Mouse (Mus musculus): ENCODE data around the gene Tmem164. TPM values are rescaled to one million over a fixed set of nuclear protein-coding genes. Genes with fewer than 3 reads are reported as not detected.

The Tmem164 gene
- polyA plus RNA-seq, 1 experiment from 2014 or later, result 70.5 TPM

GRCm38 (mm10) chrX:142718759-142719158, 37.6 kb downstream of the Tmem164 start:
- Histone ChIP-seq H3K9ac (replicated peaks) (no peak overlapping the region), H3K4me3 (replicated peaks) (no peak overlapping the region), H3K4me2 (no peak overlapping the region), H3K27me3 (peaks cover 19% of the 10 kb centered on the region), H3K4me1 (replicated peaks) (no peaks in the 10 kb centered on the region), H3K27ac (no peak overlapping the region), H3K36me3 (no peaks in the 10 kb centered on the region; the same call in 1 of the 2 replicates), H3K9me3 (no peaks in the 10 kb centered on the region)
- no peak for ATAC-seq (ENCODE audit: insufficient number of reproducible peaks, insufficient read depth, low FRiP score, low TSS enrichment, low read depth)
- 83% methylated on average over 4 of the region's 4 CpGs for WGBS

GRCm38 (mm10) chrX:142721897-142722296, 40.7 kb downstream of the Tmem164 start:
- H3K9me3 ChIP-seq, result no peaks in the 10 kb centered on the region
- no peak for ATAC-seq (ENCODE audit: insufficient number of reproducible peaks, insufficient read depth, low FRiP score, low TSS enrichment, low read depth)
- no peaks in the 10 kb centered on the region for H3K4me1 ChIP-seq (replicated peaks)
- no peak overlapping the region for H3K4me3 ChIP-seq (replicated peaks)
- WGBS, result 95% methylated on average over 3 of the region's 3 CpGs
- H3K27me3 ChIP-seq, result peaks cover 22% of the 10 kb centered on the region
- no peaks in the 10 kb centered on the region; the same call in 1 of the 2 replicates for H3K36me3 ChIP-seq
- no peak overlapping the region for H3K4me2 ChIP-seq
- no peak overlapping the region for H3K9ac ChIP-seq (replicated peaks)
- no peak overlapping the region for H3K27ac ChIP-seq

- Histone ChIP-seq H3K36me3 (no peaks in the 10 kb centered on the region; the same call in 1 of the 2 replicates), H3K9ac (replicated peaks) (no peak overlapping the region), H3K4me2 (no peak overlapping the region), H3K9me3 (no peaks in the 10 kb centered on the region), H3K4me3 (replicated peaks) (no peak overlapping the region), H3K27me3 (peaks cover 25% of the 10 kb centered on the region; the same call in 1 of the 2 replicates), H3K27ac (no peak overlapping the region), H3K4me1 (replicated peaks) (no peaks in the 10 kb centered on the region)
- 87% methylated on average over 2 of the region's 2 CpGs for WGBS
- no peak for ATAC-seq (ENCODE audit: insufficient number of reproducible peaks, insufficient read depth, low FRiP score, low TSS enrichment, low read depth)
These were observed 43.0 kb downstream of the Tmem164 start for GRCm38 (mm10) chrX:142724203-142724602.

GRCm38 (mm10) chrX:142725571-142725970, 44.4 kb downstream of the Tmem164 start:
- H3K4me1 ChIP-seq (replicated peaks), result no peaks in the 10 kb centered on the region
- H3K4me3 ChIP-seq (replicated peaks), result no peak overlapping the region
- 94% methylated on average over 2 of the region's 2 CpGs for WGBS
- no peaks in the 10 kb centered on the region for H3K9me3 ChIP-seq
- ATAC-seq (ENCODE audit: insufficient number of reproducible peaks, insufficient read depth, low FRiP score, low TSS enrichment, low read depth), result no peak
- H3K27me3 ChIP-seq, result peaks cover 23% of the 10 kb centered on the region; the same call in 1 of the 2 replicates
- H3K36me3 ChIP-seq, result no peaks in the 10 kb centered on the region
- H3K27ac ChIP-seq, result no peak overlapping the region
- no peak overlapping the region for H3K9ac ChIP-seq (replicated peaks)
- H3K4me2 ChIP-seq, result no peak overlapping the region

- H3K9me3 ChIP-seq, result no peaks in the 10 kb centered on the region
- no peaks in the 10 kb centered on the region for H3K36me3 ChIP-seq
- no peak overlapping the region for H3K4me3 ChIP-seq (replicated peaks)
- no peak overlapping the region for H3K27ac ChIP-seq
- H3K4me2 ChIP-seq, result no peak overlapping the region
- no peak overlapping the region for H3K9ac ChIP-seq (replicated peaks)
- 74% methylated on average over 2 of the region's 2 CpGs for WGBS
- ATAC-seq (ENCODE audit: insufficient number of reproducible peaks, insufficient read depth, low FRiP score, low TSS enrichment, low read depth), result no peak
- no peaks in the 10 kb centered on the region for H3K4me1 ChIP-seq (replicated peaks)
- H3K27me3 ChIP-seq, result peaks cover 29% of the 10 kb centered on the region
These were observed 45.1 kb downstream of the Tmem164 start for GRCm38 (mm10) chrX:142726311-142726710.

- H3K36me3 ChIP-seq, result no peaks in the 10 kb centered on the region
- no peak overlapping the region for H3K9ac ChIP-seq (replicated peaks)
- no peak overlapping the region for H3K27ac ChIP-seq
- H3K4me2 ChIP-seq, result no peak overlapping the region
- ATAC-seq (ENCODE audit: insufficient number of reproducible peaks, insufficient read depth, low FRiP score, low TSS enrichment, low read depth), result no peak
- H3K9me3 ChIP-seq, result no peaks in the 10 kb centered on the region
- peaks cover 29% of the 10 kb centered on the region for H3K27me3 ChIP-seq
- WGBS, result 74% methylated on average over 6 of the region's 6 CpGs
- H3K4me1 ChIP-seq (replicated peaks), result no peaks in the 10 kb centered on the region
- no peak overlapping the region for H3K4me3 ChIP-seq (replicated peaks)
These were observed 46.6 kb downstream of the Tmem164 start for GRCm38 (mm10) chrX:142727847-142728246.

- H3K4me1 ChIP-seq (replicated peaks), result no peaks in the 10 kb centered on the region
- no peaks in the 10 kb centered on the region for H3K9me3 ChIP-seq
- no peak overlapping the region for H3K9ac ChIP-seq (replicated peaks)
- H3K4me2 ChIP-seq, result no peak overlapping the region
- 81% methylated on average over 1 of the region's 1 CpGs for WGBS
- no peak overlapping the region for H3K27ac ChIP-seq
- no peak overlapping the region for H3K4me3 ChIP-seq (replicated peaks)
- no peaks in the 10 kb centered on the region for H3K36me3 ChIP-seq
- no peak for ATAC-seq (ENCODE audit: insufficient number of reproducible peaks, insufficient read depth, low FRiP score, low TSS enrichment, low read depth)
- peaks cover 29% of the 10 kb centered on the region for H3K27me3 ChIP-seq
These were observed 47.8 kb downstream of the Tmem164 start for GRCm38 (mm10) chrX:142729040-142729439.

GRCm38 (mm10) chrX:142729482-142729881, 48.3 kb downstream of the Tmem164 start:
- Histone ChIP-seq H3K27ac (no peak overlapping the region), H3K4me3 (replicated peaks) (no peak overlapping the region), H3K4me1 (replicated peaks) (no peaks in the 10 kb centered on the region), H3K9ac (replicated peaks) (no peak overlapping the region), H3K4me2 (no peak overlapping the region), H3K9me3 (no peaks in the 10 kb centered on the region), H3K36me3 (no peaks in the 10 kb centered on the region), H3K27me3 (peaks cover 28% of the 10 kb centered on the region)
- WGBS, result 86% methylated on average over 2 of the region's 2 CpGs
- ATAC-seq (ENCODE audit: insufficient number of reproducible peaks, insufficient read depth, low FRiP score, low TSS enrichment, low read depth), result no peak

- H3K9ac ChIP-seq (replicated peaks), result no peak overlapping the region
- H3K27ac ChIP-seq, result peak overlapping the region; percentile 41; the same call in 1 of the 2 replicates
- peaks cover 32% of the 10 kb centered on the region for H3K27me3 ChIP-seq
- 0 out of 2 replicates have a peak, but pooled peaks have one; percentile 42 for ATAC-seq (ENCODE audit: insufficient number of reproducible peaks, insufficient read depth, low FRiP score, low TSS enrichment, low read depth)
- 60% methylated on average over 4 of the region's 4 CpGs for WGBS
- H3K4me1 ChIP-seq (replicated peaks), result peaks cover 10% of the 10 kb centered on the region; the same call in 1 of the 2 replicates
- no peak overlapping the region for H3K4me3 ChIP-seq (replicated peaks)
- H3K9me3 ChIP-seq, result no peaks in the 10 kb centered on the region
- H3K4me2 ChIP-seq, result no peak overlapping the region
- peaks cover 5% of the 10 kb centered on the region; the same call in 1 of the 2 replicates for H3K36me3 ChIP-seq
These were observed 55.9 kb downstream of the Tmem164 start for GRCm38 (mm10) chrX:142737099-142737498.

GRCm38 (mm10) chrX:142737719-142738118, 56.5 kb downstream of the Tmem164 start:
- H3K4me1 ChIP-seq (replicated peaks), result peaks cover 10% of the 10 kb centered on the region; the same call in 1 of the 2 replicates
- no peak overlapping the region for H3K4me3 ChIP-seq (replicated peaks)
- H3K36me3 ChIP-seq, result peaks cover 5% of the 10 kb centered on the region; the same call in 1 of the 2 replicates
- peak; percentile 63; the same call in 1 of the 2 replicates for ATAC-seq (ENCODE audit: insufficient number of reproducible peaks, insufficient read depth, low FRiP score, low TSS enrichment, low read depth)
- peaks cover 27% of the 10 kb centered on the region for H3K27me3 ChIP-seq
- no peak overlapping the region for H3K4me2 ChIP-seq
- peak overlapping the region; percentile 41; the same call in 1 of the 2 replicates for H3K27ac ChIP-seq
- no peaks in the 10 kb centered on the region for H3K9me3 ChIP-seq
- H3K9ac ChIP-seq (replicated peaks), result no peak overlapping the region
- 41% methylated on average over 6 of the region's 6 CpGs for WGBS

GRCm38 (mm10) chrX:142747428-142747827, 66.2 kb downstream of the Tmem164 start:
- no peak overlapping the region for H3K27ac ChIP-seq
- ATAC-seq (ENCODE audit: insufficient number of reproducible peaks, insufficient read depth, low FRiP score, low TSS enrichment, low read depth), result no peak
- H3K27me3 ChIP-seq, result peaks cover 14% of the 10 kb centered on the region; the same call in 1 of the 2 replicates

GRCm38 (mm10) chrX:142748574-142748973, 67.4 kb downstream of the Tmem164 start:
- peaks cover 14% of the 10 kb centered on the region; the same call in 1 of the 2 replicates for H3K27me3 ChIP-seq
- no peak overlapping the region for H3K4me2 ChIP-seq
- H3K4me1 ChIP-seq (replicated peaks), result no peaks in the 10 kb centered on the region
- H3K9ac ChIP-seq (replicated peaks), result no peak overlapping the region
- peaks cover 4% of the 10 kb centered on the region; the same call in 1 of the 2 replicates for H3K9me3 ChIP-seq
- WGBS, result 78% methylated on average over 3 of the region's 3 CpGs
- no peak for ATAC-seq (ENCODE audit: insufficient number of reproducible peaks, insufficient read depth, low FRiP score, low TSS enrichment, low read depth)
- H3K27ac ChIP-seq, result no peak overlapping the region
- peaks cover 5% of the 10 kb centered on the region; the same call in 1 of the 2 replicates for H3K36me3 ChIP-seq
- H3K4me3 ChIP-seq (replicated peaks), result no peak overlapping the region

More at GRCm38 (mm10) chrX:142747428-142747827, 66.2 kb downstream of the Tmem164 start:
- Histone ChIP-seq H3K4me3 (replicated peaks) (no peak overlapping the region), H3K4me2 (no peak overlapping the region), H3K9ac (replicated peaks) (no peak overlapping the region), H3K36me3 (peaks cover 5% of the 10 kb centered on the region; the same call in 1 of the 2 replicates), H3K4me1 (replicated peaks) (no peaks in the 10 kb centered on the region), H3K9me3 (peaks cover 4% of the 10 kb centered on the region; the same call in 1 of the 2 replicates)

Data from limb, embryonic 12.5 days (tissue).